Mouse (Mus musculus) kidney, postnatal 25 days (tissue): ENCODE measurements around the gene Vpreb3.
"Not testable (repeated sequence)": the region's sequence is repeated elsewhere in the genome, so short reads cannot be mapped to it uniquely, and the experiment has no call there.

Source experiments
- DNase-seq, 2 experiments: peaks; one replicate each; pipeline ENCODE4 v3.0.0; 2021; ENCODE audit warnings: mixed read lengths in 2 of 2

Gene Vpreb3

GRCm38 (mm10) chr10:75978119-75978834 is 35.4 kb downstream of the Vpreb3 start:
- no peak for DNase-seq

- no peak for DNase-seq
Measured at GRCm38 (mm10) chr10:75978835-75979157, 35.9 kb downstream of the Vpreb3 start.

GRCm38 (mm10) chr10:75979432-75979831 is 36.6 kb downstream of the Vpreb3 start:
- no peak for DNase-seq

- no peak for DNase-seq
Measured at GRCm38 (mm10) chr10:75990430-75991042, 47.7 kb downstream of the Vpreb3 start.

- DNase-seq, result no peak
Measured at GRCm38 (mm10) chr10:75993616-75994240, 50.9 kb downstream of the Vpreb3 start.

GRCm38 (mm10) chr10:75994531-75995210 is 51.8 kb downstream of the Vpreb3 start:
- DNase-seq, result not testable (repeated sequence)

GRCm38 (mm10) chr10:75995463-75995862 is 52.6 kb downstream of the Vpreb3 start:
- DNase-seq, result no peak

GRCm38 (mm10) chr10:75996315-75996714 is 53.5 kb downstream of the Vpreb3 start:
- no peak for DNase-seq
